Mouse (Mus musculus): Measurements from ENCODE around the gene Pip5k1b.
A peak's percentile ranks its signal among the peaks of the same experiment; 100 is the strongest.

The Pip5k1b gene

GRCm38 (mm10) chr19:24300994-24301767, 254.5 kb downstream of the Pip5k1b start:
- DNase-seq = peak; percentile 89

GRCm38 (mm10) chr19:24293537-24293936, 262.1 kb downstream of the Pip5k1b start:
- DNase-seq = no peak

- DNase-seq = peak; percentile 76
These were observed 271.5 kb downstream of the Pip5k1b start for GRCm38 (mm10) chr19:24284187-24284586.

- DNase-seq = no peak
These were observed 274.2 kb downstream of the Pip5k1b start for GRCm38 (mm10) chr19:24281288-24281980.

- DNase-seq = no peak
These were observed 275.0 kb downstream of the Pip5k1b start, which contains the start of gene Fxn for GRCm38 (mm10) chr19:24280601-24281228. Gene Fxn, minus strand, starts transcription at chr19:24280605.

- DNase-seq = peak; percentile 80
These were observed 275.7 kb downstream of the Pip5k1b start for GRCm38 (mm10) chr19:24279706-24280600.

GRCm38 (mm10) chr19:24278859-24279258, 276.8 kb downstream of the Pip5k1b start:
- no peak for DNase-seq

GRCm38 (mm10) chr19:24274281-24274680, 281.4 kb downstream of the Pip5k1b start:
- no peak for DNase-seq

- DNase-seq = peak; percentile 91
These were observed 283.8 kb downstream of the Pip5k1b start for GRCm38 (mm10) chr19:24271746-24272426.

- peak; percentile 54 for DNase-seq
These were observed 284.3 kb downstream of the Pip5k1b start for GRCm38 (mm10) chr19:24271326-24271725.

- DNase-seq = no peak
These were observed 287.1 kb downstream of the Pip5k1b start for GRCm38 (mm10) chr19:24268531-24268930.

GRCm38 (mm10) chr19:24266046-24266830, 289.4 kb downstream of the Pip5k1b start:
- DNase-seq = no peak

- DNase-seq = peak; percentile 93
These were observed 290.7 kb downstream of the Pip5k1b start for GRCm38 (mm10) chr19:24264991-24265390.

GRCm38 (mm10) chr19:24262736-24263135, 292.9 kb downstream of the Pip5k1b start:
- no peak for DNase-seq

GRCm38 (mm10) chr19:24259390-24260351, 296.0 kb downstream of the Pip5k1b start:
- DNase-seq = peak; percentile 70

GRCm38 (mm10) chr19:24258368-24258767, 297.3 kb downstream of the Pip5k1b start:
- peak; percentile 61 for DNase-seq

- no peak for DNase-seq
These were observed 297.7 kb downstream of the Pip5k1b start for GRCm38 (mm10) chr19:24257962-24258361.

GRCm38 (mm10) chr19:24253657-24254260, 301.9 kb downstream of the Pip5k1b start:
- no peak for DNase-seq

- DNase-seq = peak; percentile 79
These were observed 303.8 kb downstream of the Pip5k1b start for GRCm38 (mm10) chr19:24251869-24252268.
